Mouse (Mus musculus) CD8-positive naive resting alpha-beta T cell, adult 2 months (primary cell): ENCODE data around the gene Cstf3.

Experiments
- DNase-seq, 2 experiments: peaks; one replicate each; pipeline ENCODE4 v3.0.0; 2022; ENCODE audit warnings: low read depth in 2 of 2, low spot score in 2 of 2

The Cstf3 gene

GRCm38 (mm10) chr2:104710670-104711370 is 120.5 kb downstream of the Cstf3 start:
- no peak for DNase-seq

- peak; percentile 2 to 16 for DNase-seq
Measured at GRCm38 (mm10) chr2:104711585-104712485, 121.5 kb downstream of the Cstf3 start, which contains the start of gene Tcp11l1. TSS of gene Tcp11l1 (minus strand) at chr2:104712169.

GRCm38 (mm10) chr2:104712486-104712809 is 122.1 kb downstream of the Cstf3 start:
- no peak for DNase-seq

GRCm38 (mm10) chr2:104714254-104714691 is 124.0 kb downstream of the Cstf3 start:
- DNase-seq = no peak
